ENCODE assay signal across 16 mouse cellular contexts in genomic region chr1:91549073-91549472, GRCm38 (mm10).
"Had no signal": no experiment of that assay in that cellular context is flagged by ENCODE, and none has a peak within 500 bp of the region (broad histone marks: within the 10 kb centered on the region; RNA-seq: fewer than 3 reads in every experiment).

No protein-coding gene starts in this region.

- H3K4me3 ChIP-seq: limb, embryonic 12.5 days; limb, embryonic 15.5 days had no signal

- H3K9ac ChIP-seq: limb, embryonic 12.5 days; limb, embryonic 15.5 days; liver, embryonic 14.5 days; lung, embryonic 14.5 days had no signal

- H3K27me3 ChIP-seq: limb, embryonic 12.5 days; limb, embryonic 15.5 days had no signal

- DNase-seq: kidney, adult 18-20 months; kidney, adult 9 months; kidney, postnatal 14 days; kidney, postnatal 4 days; left cerebral cortex, postnatal 4 days; lung, embryonic 14.5 days; lung, postnatal 36 days; midbrain, embryonic 14.5 days; thymus, adult 18-20 months; thymus, postnatal 4 days had no signal

- H3K4me1 ChIP-seq: limb, embryonic 12.5 days had no signal

- H3K27ac ChIP-seq: limb, embryonic 12.5 days; limb, embryonic 15.5 days; liver, embryonic 14.5 days had no signal

- H3K9me3 ChIP-seq: limb, embryonic 12.5 days; limb, embryonic 15.5 days had no signal

- H3K4me2 ChIP-seq: limb, embryonic 12.5 days; limb, embryonic 15.5 days; lung, embryonic 14.5 days; midbrain, embryonic 11.5 days had no signal

- ATAC-seq: intestine, embryonic 16.5 days; lung, postnatal 0 days had no signal
